Mouse (Mus musculus): ENCODE data around the gene Dcp1b. TPM values are rescaled to one million over a fixed set of nuclear protein-coding genes. Genes with fewer than 3 reads are reported as not detected.

The Dcp1b gene
- polyA plus RNA-seq, 1 experiment = 22.7 TPM

DNA sequence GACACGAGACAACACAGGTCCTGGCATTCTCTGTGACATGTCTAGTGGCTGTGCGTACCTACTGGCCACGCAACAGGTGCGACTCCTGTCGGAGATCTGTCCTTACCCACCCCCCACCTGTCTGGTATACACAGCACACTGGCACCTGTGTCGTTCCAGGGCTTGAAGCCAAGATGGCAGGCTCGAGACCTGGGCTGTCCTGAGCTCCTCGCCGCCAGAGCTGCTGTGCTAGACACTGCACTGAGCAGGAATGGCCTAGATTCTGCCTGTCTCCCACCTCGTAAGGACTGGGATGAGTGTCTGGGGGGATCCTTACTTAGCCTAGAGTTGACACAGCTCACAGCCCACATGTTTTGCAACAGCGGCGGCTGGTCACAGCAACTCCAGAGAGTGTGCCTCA is 50.2 kb downstream of the Dcp1b start:
- 28% methylated on average over 12 of the region's 12 CpGs for WGBS
- Histone ChIP-seq H3K4me3 (replicated peaks; ENCODE audit: insufficient read depth, low read depth, low read length) (no peak overlapping the region), H3K27ac (ENCODE audit: insufficient read depth, low read length) (no peak overlapping the region), H3K27me3 (ENCODE audit: control insufficient read depth, insufficient read depth, low read length) (no peaks in the 10 kb centered on the region), H3K4me1 (ENCODE audit: control insufficient read depth, insufficient read depth, low read length) (peaks cover 17% of the 10 kb centered on the region)
- DNase-seq = peak; percentile 28 to 46
- TF ChIP-seq POLR2A (IDR thresholded peaks at IDR 0.05; ENCODE audit: borderline replicate concordance, insufficient read depth, low read length) (no peak), CTCF (IDR thresholded peaks at IDR 0.05; ENCODE audit: borderline replicate concordance, insufficient read depth, low read depth, low read length) (no peak)

DNA sequence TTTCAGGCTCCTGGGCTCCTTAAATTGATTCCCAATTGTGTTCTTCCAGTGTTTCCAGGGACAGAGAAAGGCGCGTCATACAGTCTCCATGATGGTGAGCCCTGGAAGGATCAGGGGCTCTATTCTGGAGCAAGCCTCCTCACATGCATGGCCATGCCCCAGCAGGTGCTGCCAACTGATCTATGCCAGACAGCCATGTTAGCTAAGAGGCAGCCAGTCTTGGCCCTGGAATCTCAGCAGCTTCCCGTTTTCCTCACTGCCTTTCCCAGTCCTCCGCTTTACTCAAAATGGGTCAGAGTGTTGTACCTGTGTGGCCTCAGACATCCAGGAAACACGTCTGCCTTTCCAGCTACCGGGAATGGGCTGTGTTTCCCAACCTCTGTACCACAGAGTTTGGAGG is 50.7 kb downstream of the Dcp1b start:
- H3K4me3 ChIP-seq (replicated peaks; ENCODE audit: insufficient read depth, low read depth, low read length) = no peak overlapping the region
- TF ChIP-seq CTCF (IDR thresholded peaks at IDR 0.05; ENCODE audit: borderline replicate concordance, insufficient read depth, low read depth, low read length) = no peak
- DNase-seq = no peak
- no peak overlapping the region for H3K27ac ChIP-seq (ENCODE audit: insufficient read depth, low read length)
- 82% methylated on average over 6 of the region's 6 CpGs for WGBS
- peaks cover 17% of the 10 kb centered on the region for H3K4me1 ChIP-seq (ENCODE audit: control insufficient read depth, insufficient read depth, low read length)
- H3K27me3 ChIP-seq (ENCODE audit: control insufficient read depth, insufficient read depth, low read length) = no peaks in the 10 kb centered on the region

DNA sequence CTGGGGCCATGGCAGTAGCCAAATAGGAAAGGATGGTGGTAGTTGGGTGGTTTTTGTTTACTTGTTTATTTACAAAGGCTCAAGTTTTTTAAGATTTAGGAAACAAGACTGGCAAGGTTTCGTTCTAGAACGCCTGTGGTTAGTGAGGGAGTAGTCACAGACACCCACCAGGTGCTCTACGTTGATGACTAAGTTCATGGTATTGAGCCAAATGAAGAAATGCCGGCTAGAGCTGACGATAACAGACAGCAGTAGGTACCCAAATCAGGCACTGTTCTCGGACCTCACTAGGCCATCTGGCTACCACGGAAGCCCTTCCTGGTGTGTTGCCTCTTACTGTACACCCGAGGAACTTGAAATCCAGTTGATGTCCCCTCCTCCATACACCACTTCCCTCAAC is 51.9 kb downstream of the Dcp1b start:
- Histone ChIP-seq H3K27me3 (ENCODE audit: control insufficient read depth, insufficient read depth, low read length) (no peaks in the 10 kb centered on the region), H3K27ac (ENCODE audit: insufficient read depth, low read length) (no peak overlapping the region), H3K4me3 (replicated peaks; ENCODE audit: insufficient read depth, low read depth, low read length) (no peak overlapping the region), H3K4me1 (ENCODE audit: control insufficient read depth, insufficient read depth, low read length) (peaks cover 17% of the 10 kb centered on the region)
- TF ChIP-seq CTCF (IDR thresholded peaks at IDR 0.05; ENCODE audit: borderline replicate concordance, insufficient read depth, low read depth, low read length) (no peak), POLR2A (IDR thresholded peaks at IDR 0.05; ENCODE audit: borderline replicate concordance, insufficient read depth, low read length) (no peak)
- peak in 1 of 2 experiments; percentile 54 for DNase-seq
- 35% methylated on average over 8 of the region's 8 CpGs for WGBS

GRCm38 (mm10) chr6:119228861-119229603 is 54.0 kb downstream of the Dcp1b start:
- Histone ChIP-seq H3K4me3 (replicated peaks; ENCODE audit: insufficient read depth, low read depth, low read length) (no peak overlapping the region), H3K27me3 (ENCODE audit: control insufficient read depth, insufficient read depth, low read length) (no peaks in the 10 kb centered on the region), H3K4me1 (ENCODE audit: control insufficient read depth, insufficient read depth, low read length) (peaks cover 17% of the 10 kb centered on the region), H3K27ac (ENCODE audit: insufficient read depth, low read length) (no peak overlapping the region)
- TF ChIP-seq POLR2A (IDR thresholded peaks at IDR 0.05; ENCODE audit: borderline replicate concordance, insufficient read depth, low read length) = no peak
- no peak for TF ChIP-seq CTCF (IDR thresholded peaks at IDR 0.05; ENCODE audit: borderline replicate concordance, insufficient read depth, low read depth, low read length)
- 91% methylated on average over 11 of the region's 11 CpGs for WGBS
- DNase-seq = no peak

DNA sequence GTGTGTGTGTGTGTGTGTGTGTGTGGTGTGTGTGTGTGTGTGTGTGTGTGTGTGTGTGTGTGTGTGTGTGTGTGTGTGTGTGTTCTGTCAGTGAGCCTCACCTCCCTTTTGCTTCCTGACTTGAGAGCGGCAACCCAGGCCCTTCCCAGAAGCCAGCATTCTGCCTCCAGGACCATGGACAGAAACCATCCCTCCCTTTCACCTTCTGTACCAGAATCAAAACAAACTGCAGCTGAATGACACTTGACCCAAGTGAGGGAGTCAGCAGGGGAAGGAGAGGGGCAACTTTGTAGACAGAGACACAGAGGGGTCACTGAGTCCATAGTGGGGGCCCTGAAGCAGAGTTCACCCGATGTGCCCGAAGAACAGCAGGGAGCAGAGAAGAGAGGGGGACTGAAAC is 58.0 kb downstream of the Dcp1b start:
- DNase-seq = no peak
- no peak overlapping the region for H3K4me3 ChIP-seq (replicated peaks; ENCODE audit: insufficient read depth, low read depth, low read length)
- H3K27ac ChIP-seq (ENCODE audit: insufficient read depth, low read length) = no peak overlapping the region
- TF ChIP-seq POLR2A (IDR thresholded peaks at IDR 0.05; ENCODE audit: borderline replicate concordance, insufficient read depth, low read length) (no peak), CTCF (IDR thresholded peaks at IDR 0.05; ENCODE audit: borderline replicate concordance, insufficient read depth, low read depth, low read length) (no peak)
- peaks cover 18% of the 10 kb centered on the region for H3K4me1 ChIP-seq (ENCODE audit: control insufficient read depth, insufficient read depth, low read length)
- 80% methylated on average over 3 of the region's 3 CpGs for WGBS
- no peaks in the 10 kb centered on the region for H3K27me3 ChIP-seq (ENCODE audit: control insufficient read depth, insufficient read depth, low read length)

DNA sequence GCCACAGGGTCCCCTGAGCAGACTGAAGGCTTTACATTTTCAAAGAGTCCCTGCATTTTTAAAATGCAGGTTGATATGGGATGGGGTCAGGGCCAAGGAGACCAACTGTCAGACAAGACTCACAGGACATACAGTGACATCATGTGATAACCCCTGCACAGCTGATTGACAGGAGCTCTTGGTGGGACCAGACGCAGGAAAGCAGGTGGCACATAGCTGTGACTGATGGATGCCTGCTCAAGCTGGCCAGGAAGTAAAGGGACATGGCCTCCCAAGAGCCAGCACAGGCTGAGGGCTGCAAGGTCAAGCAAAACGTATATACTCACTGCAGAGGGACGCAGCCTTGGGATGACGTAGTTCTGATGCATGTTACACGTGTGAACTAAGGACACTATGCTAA is 60.4 kb downstream of the Dcp1b start:
- peaks cover 38% of the 10 kb centered on the region for H3K4me1 ChIP-seq (ENCODE audit: control insufficient read depth, insufficient read depth, low read length)
- H3K27me3 ChIP-seq (ENCODE audit: control insufficient read depth, insufficient read depth, low read length) = no peaks in the 10 kb centered on the region
- WGBS = 90% methylated on average over 5 of the region's 5 CpGs
- DNase-seq = no peak
- no peak overlapping the region for H3K4me3 ChIP-seq (replicated peaks; ENCODE audit: insufficient read depth, low read depth, low read length)
- no peak overlapping the region for H3K27ac ChIP-seq (ENCODE audit: insufficient read depth, low read length)
- TF ChIP-seq CTCF (IDR thresholded peaks at IDR 0.05; ENCODE audit: borderline replicate concordance, insufficient read depth, low read depth, low read length) (no peak), POLR2A (IDR thresholded peaks at IDR 0.05; ENCODE audit: borderline replicate concordance, insufficient read depth, low read length) (no peak)

DNA sequence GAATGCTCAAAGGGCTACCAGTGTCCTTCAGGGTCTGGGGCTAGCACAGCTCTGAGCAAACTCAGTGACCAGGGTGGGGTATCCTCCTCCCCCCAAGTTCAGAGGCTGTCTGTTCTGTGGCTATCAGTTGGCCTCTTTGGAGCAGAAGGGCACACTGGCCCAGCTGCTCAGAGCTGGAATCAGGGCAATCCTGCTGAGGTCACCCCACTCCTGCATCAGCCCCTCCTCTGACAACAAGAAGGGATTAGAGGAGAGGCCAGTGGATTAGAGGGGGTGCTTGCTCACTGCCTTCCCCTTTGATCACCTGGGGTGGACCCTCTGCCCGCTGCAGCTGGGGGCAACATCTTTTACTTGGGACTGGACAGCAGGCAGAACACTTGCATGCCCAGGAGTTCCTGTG is 61.2 kb downstream of the Dcp1b start, which contains the start of gene Cacna2d4:
Gene Cacna2d4, plus strand, starts transcription at position 286 of the 400 bp plus-strand sequence.
- 64% methylated on average over 1 of the region's 1 CpGs for WGBS
- TF ChIP-seq CTCF (IDR thresholded peaks at IDR 0.05; ENCODE audit: borderline replicate concordance, insufficient read depth, low read depth, low read length) (no peak), POLR2A (IDR thresholded peaks at IDR 0.05; ENCODE audit: borderline replicate concordance, insufficient read depth, low read length) (no peak)
- peaks cover 45% of the 10 kb centered on the region for H3K4me1 ChIP-seq (ENCODE audit: control insufficient read depth, insufficient read depth, low read length)
- H3K27me3 ChIP-seq (ENCODE audit: control insufficient read depth, insufficient read depth, low read length) = no peaks in the 10 kb centered on the region
- no peak within 1 kb of the TSS for H3K4me3 ChIP-seq (replicated peaks; ENCODE audit: insufficient read depth, low read depth, low read length)
- DNase-seq = no peak
- no peak within 1 kb of the TSS for H3K27ac ChIP-seq (ENCODE audit: insufficient read depth, low read length)

GRCm38 (mm10) chr6:119237427-119237989 is 62.5 kb downstream of the Dcp1b start:
- peaks cover 55% of the 10 kb centered on the region for H3K4me1 ChIP-seq (ENCODE audit: control insufficient read depth, insufficient read depth, low read length)
- 17% methylated on average over 8 of the region's 8 CpGs for WGBS
- H3K27me3 ChIP-seq (ENCODE audit: control insufficient read depth, insufficient read depth, low read length) = no peaks in the 10 kb centered on the region
- H3K4me3 ChIP-seq (replicated peaks; ENCODE audit: insufficient read depth, low read depth, low read length) = no peak overlapping the region
- peak; percentile 88 for DNase-seq
- no peak overlapping the region for H3K27ac ChIP-seq (ENCODE audit: insufficient read depth, low read length)
- TF ChIP-seq POLR2A (IDR thresholded peaks at IDR 0.05; ENCODE audit: borderline replicate concordance, insufficient read depth, low read length) (no peak), CTCF (IDR thresholded peaks at IDR 0.05; ENCODE audit: borderline replicate concordance, insufficient read depth, low read depth, low read length) (no peak)
